Mouse (Mus musculus): ENCODE measurements at regions not wholly inside any gene's neighbourhood (a gene's known extent, or its start where the extent isn't known, plus 50 kb on each side); places are given as distances from the start of the nearest gene placed in this dataset.

DNA sequence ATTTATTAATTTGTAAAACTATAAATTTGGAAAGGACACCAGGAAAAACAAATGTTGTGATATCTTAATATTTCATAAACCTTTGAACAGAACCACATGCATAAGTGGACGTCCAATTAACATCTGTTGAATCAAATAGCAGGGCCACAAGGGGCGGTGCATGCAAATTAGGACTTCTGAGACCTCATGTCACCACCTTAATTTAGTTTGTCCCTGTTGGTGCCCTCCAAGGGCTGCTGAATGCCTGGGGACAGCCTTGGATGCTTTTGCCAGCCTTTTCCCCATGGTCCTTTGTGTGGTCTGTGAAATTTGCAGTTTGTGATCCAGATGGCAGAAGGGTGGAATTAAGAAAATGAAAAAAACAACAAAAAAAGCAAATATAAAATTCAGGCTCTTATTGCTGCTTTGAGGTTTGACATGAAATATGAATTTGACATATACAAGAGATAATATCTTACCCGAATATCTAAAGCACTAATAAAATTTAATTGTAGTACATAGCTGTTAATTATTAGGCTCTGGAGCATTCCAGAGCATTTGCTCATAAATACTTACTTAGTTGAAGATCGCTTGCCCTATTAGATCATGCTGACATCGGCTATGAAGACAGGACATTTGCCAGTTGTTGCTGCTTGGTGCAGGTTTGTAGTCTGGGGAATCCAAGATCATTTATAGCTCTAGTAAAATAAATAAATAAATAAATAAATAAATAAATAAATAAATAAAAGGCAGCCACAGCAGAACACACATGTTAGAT lies 114.9 kb upstream of the Nectin3 start:
- no peak overlapping the region for H3K27ac ChIP-seq (replicated peaks)
- no peaks in the 10 kb centered on the region for H3K27me3 ChIP-seq (ENCODE audit: low read depth, poor library complexity, severe bottlenecking)
- no peak for DNase-seq (ENCODE audit: low spot score)
- no peaks in the 10 kb centered on the region for H3K9me3 ChIP-seq (replicated peaks)
- no peaks in the 10 kb centered on the region for H3K36me3 ChIP-seq
- H3K4me1 ChIP-seq: 0 out of 2 replicates have a peak, but pooled peaks cover 7% of the 10 kb centered on the region
- H3K4me3 ChIP-seq: no peak overlapping the region
- 84% methylated on average over 5 of the region's 5 CpGs for WGBS

DNA sequence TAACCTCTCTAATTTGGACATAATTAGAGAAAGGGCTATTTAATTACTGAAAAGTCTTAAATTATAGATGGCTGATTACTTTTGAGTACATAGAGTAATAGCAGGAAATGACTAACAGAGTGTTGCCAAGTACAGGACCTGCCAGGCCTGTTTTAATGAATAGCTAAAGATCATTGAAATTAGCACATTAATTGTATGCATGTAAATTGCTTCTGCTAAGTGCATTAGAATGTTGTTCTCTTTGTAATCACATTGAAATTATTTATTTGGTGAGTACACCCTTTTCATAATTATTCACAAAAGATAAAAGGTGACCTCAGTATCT lies 107.5 kb upstream of the Nectin3 start:
- H3K4me1 ChIP-seq: peaks cover 13% of the 10 kb centered on the region
- no peaks in the 10 kb centered on the region for H3K27me3 ChIP-seq (ENCODE audit: low read depth, poor library complexity, severe bottlenecking)
- H3K4me3 ChIP-seq: no peak overlapping the region
- no peak for DNase-seq (ENCODE audit: low spot score)
- no peak overlapping the region for H3K27ac ChIP-seq (replicated peaks)
- no peaks in the 10 kb centered on the region for H3K36me3 ChIP-seq
- no peaks in the 10 kb centered on the region for H3K9me3 ChIP-seq (replicated peaks)

- Histone ChIP-seq H3K4me1 (peaks cover 13% of the 10 kb centered on the region), H3K36me3 (no peaks in the 10 kb centered on the region), H3K9me3 (replicated peaks) (no peaks in the 10 kb centered on the region), H3K27ac (replicated peaks) (no peak overlapping the region), H3K4me3 (no peak overlapping the region), H3K27me3 (ENCODE audit: low read depth, poor library complexity, severe bottlenecking) (no peaks in the 10 kb centered on the region)
- WGBS: 69% methylated on average over 11 of the region's 11 CpGs
- DNase-seq (ENCODE audit: low spot score): no peak
These were observed 106.9 kb upstream of the Nectin3 start for GRCm38 (mm10) chr16:46605001-46605878.

DNA sequence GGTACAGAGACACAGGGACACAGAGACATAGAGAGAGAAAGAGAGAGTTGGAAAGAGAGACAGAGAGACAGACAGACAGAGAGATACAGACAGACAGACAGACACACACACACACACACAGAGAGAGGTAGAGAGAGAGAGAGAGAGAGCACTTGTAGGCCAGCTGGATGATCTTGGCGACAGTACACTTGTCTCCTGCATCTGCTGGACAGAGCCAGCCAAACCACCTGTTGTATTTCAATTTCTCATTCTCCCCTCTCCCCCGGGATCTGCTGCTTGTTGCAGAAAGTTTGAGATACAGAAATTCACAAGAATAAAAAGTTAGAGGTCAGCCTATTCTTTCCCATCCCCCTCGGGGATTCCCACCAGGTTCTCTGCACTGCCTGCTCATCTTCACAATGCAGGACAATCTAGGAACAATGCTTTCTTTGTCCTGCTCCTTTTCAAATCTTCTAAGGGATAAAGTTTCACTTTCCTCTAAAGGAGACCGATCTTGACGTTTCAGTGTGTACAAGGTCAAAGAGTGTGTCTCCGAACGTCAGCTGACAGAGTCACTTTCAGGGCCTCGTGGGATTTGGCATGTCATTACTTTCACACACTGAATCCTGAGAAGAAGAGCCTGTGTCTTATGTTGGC lies 94.4 kb upstream of the Nectin3 start:
- Histone ChIP-seq H3K9me3 (replicated peaks) (no peaks in the 10 kb centered on the region), H3K36me3 (no peaks in the 10 kb centered on the region), H3K4me3 (no peak overlapping the region), H3K27me3 (ENCODE audit: low read depth, poor library complexity, severe bottlenecking) (no peaks in the 10 kb centered on the region), H3K27ac (replicated peaks) (peak overlapping the region; percentile 23; the same call in 1 of the 2 replicates), H3K4me1 (peaks cover 12% of the 10 kb centered on the region)
- WGBS: 26% methylated on average over 8 of the region's 8 CpGs
- DNase-seq (ENCODE audit: low spot score): no peak

GRCm38 (mm10) chr16:46587056-46587455 lies 88.7 kb upstream of the Nectin3 start:
- H3K4me1 ChIP-seq: no peaks in the 10 kb centered on the region; the same call in 1 of the 2 replicates
- no peaks in the 10 kb centered on the region for H3K27me3 ChIP-seq (ENCODE audit: low read depth, poor library complexity, severe bottlenecking)
- DNase-seq (ENCODE audit: low spot score): no peak
- 79% methylated on average over 1 of the region's 1 CpGs for WGBS
- no peaks in the 10 kb centered on the region for H3K9me3 ChIP-seq (replicated peaks)
- no peak overlapping the region for H3K27ac ChIP-seq (replicated peaks)
- no peak overlapping the region for H3K4me3 ChIP-seq
- H3K36me3 ChIP-seq: no peaks in the 10 kb centered on the region

DNA sequence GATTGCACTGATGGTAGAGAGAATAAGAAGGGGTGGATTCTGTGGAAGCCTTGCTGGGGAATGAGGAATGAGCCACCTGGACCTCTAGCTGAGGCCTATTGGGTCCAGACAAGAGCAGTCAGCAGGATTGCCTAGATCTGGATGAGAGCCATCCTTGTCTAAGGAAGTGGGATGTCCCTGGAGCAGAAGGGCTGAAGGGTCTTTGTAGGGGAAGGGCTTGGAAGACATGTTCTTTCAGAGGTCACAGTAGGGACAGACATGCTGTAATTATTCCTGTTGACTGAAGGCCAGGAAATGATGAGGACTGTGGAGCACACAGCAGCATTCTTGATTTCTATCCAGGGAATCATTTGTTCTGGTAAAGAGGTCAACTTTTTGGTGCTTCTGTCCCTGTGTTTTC lies 86.2 kb upstream of the Nectin3 start:
- H3K36me3 ChIP-seq: no peaks in the 10 kb centered on the region
- no peak overlapping the region for H3K27ac ChIP-seq (replicated peaks)
- no peaks in the 10 kb centered on the region for H3K27me3 ChIP-seq (ENCODE audit: low read depth, poor library complexity, severe bottlenecking)
- H3K4me3 ChIP-seq: no peak overlapping the region
- no peaks in the 10 kb centered on the region for H3K9me3 ChIP-seq (replicated peaks)
- no peak for DNase-seq (ENCODE audit: low spot score)
- H3K4me1 ChIP-seq: no peaks in the 10 kb centered on the region

GRCm38 (mm10) chr16:46581115-46581514 lies 82.8 kb upstream of the Nectin3 start:
- no peaks in the 10 kb centered on the region for H3K36me3 ChIP-seq
- no peaks in the 10 kb centered on the region for H3K27me3 ChIP-seq (ENCODE audit: low read depth, poor library complexity, severe bottlenecking)
- no peak for DNase-seq (ENCODE audit: low spot score)
- no peaks in the 10 kb centered on the region for H3K9me3 ChIP-seq (replicated peaks)
- 94% methylated on average over 10 of the region's 10 CpGs for WGBS
- no peak overlapping the region for H3K27ac ChIP-seq (replicated peaks)
- H3K4me3 ChIP-seq: no peak overlapping the region
- no peaks in the 10 kb centered on the region for H3K4me1 ChIP-seq

- WGBS: 85% methylated on average over 6 of the region's 6 CpGs
- Histone ChIP-seq H3K9me3 (replicated peaks) (no peaks in the 10 kb centered on the region), H3K27me3 (ENCODE audit: low read depth, poor library complexity, severe bottlenecking) (no peaks in the 10 kb centered on the region), H3K4me3 (no peak overlapping the region), H3K27ac (replicated peaks) (no peak overlapping the region), H3K36me3 (no peaks in the 10 kb centered on the region), H3K4me1 (peaks cover 4% of the 10 kb centered on the region)
- DNase-seq (ENCODE audit: low spot score): no peak
These were observed 75.9 kb upstream of the Nectin3 start for GRCm38 (mm10) chr16:46574221-46574620.

DNA sequence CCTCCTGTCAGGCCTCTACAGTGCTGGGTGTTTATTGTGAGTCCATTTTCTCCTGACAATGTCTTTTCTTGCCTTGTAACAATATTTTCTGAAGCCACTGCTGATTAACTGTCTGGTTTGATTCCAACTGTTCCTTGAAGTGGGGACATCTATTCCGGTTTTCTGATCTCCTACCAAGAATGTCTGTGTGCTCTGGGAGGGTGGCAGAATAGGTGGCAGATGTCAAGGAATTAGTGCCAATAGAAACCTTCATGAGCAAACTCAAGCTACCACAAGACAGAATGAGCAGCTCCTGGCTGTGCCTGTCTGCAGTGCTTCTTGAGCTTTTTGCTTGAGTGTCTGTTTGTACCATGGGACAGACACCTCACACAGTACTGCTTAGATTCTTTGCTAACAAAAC lies 69.1 kb upstream of the Nectin3 start:
- Histone ChIP-seq H3K27ac (replicated peaks) (no peak overlapping the region), H3K4me3 (no peak overlapping the region), H3K4me1 (no peaks in the 10 kb centered on the region), H3K9me3 (replicated peaks) (no peaks in the 10 kb centered on the region), H3K27me3 (ENCODE audit: low read depth, poor library complexity, severe bottlenecking) (no peaks in the 10 kb centered on the region), H3K36me3 (no peaks in the 10 kb centered on the region)
- DNase-seq (ENCODE audit: low spot score): no peak
- 77% methylated on average over 1 of the region's 1 CpGs for WGBS

DNA sequence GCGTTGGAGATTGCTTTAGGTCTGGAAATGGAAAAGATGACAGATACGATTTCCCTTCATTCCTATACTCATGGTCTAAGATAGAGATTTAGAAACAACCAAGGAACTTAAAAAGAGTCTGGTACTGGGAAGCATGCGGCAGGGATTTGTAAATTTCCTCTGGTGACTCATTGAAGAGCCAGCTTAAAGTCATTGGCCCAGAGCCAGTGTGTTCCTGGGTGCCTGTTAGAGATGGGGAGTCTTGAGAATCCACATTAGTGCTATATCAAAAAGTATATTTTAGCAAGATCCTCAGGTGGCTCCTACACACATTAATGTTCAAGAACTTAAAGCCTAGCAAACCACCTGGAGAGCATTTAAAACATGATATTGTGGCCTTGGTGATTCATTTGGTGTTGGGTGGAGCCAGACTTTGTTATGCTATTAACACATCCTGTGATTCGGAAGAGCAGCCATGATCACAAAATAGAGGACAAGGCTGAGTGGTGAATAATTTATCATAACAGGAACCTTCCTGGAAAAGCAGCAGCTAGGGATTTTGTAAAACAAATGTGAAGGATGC lies 67.8 kb upstream of the Nectin3 start:
- WGBS: 89% methylated on average over 4 of the region's 4 CpGs
- H3K27ac ChIP-seq (replicated peaks): no peak overlapping the region

GRCm38 (mm10) chr16:46557281-46557680 lies 59.0 kb upstream of the Nectin3 start:
- Histone ChIP-seq H3K27ac (replicated peaks) (no peak overlapping the region), H3K36me3 (no peaks in the 10 kb centered on the region), H3K4me1 (peaks cover 6% of the 10 kb centered on the region; the same call in 1 of the 2 replicates), H3K9me3 (replicated peaks) (no peaks in the 10 kb centered on the region), H3K27me3 (ENCODE audit: low read depth, poor library complexity, severe bottlenecking) (no peaks in the 10 kb centered on the region), H3K4me3 (no peak overlapping the region)
- 75% methylated on average over 3 of the region's 3 CpGs for WGBS
- no peak for DNase-seq (ENCODE audit: low spot score)

More for the DNA sequence above, 67.8 kb upstream of the Nectin3 start:
- Histone ChIP-seq H3K27me3 (ENCODE audit: low read depth, poor library complexity, severe bottlenecking) (no peaks in the 10 kb centered on the region), H3K36me3 (no peaks in the 10 kb centered on the region), H3K9me3 (replicated peaks) (no peaks in the 10 kb centered on the region), H3K4me1 (no peaks in the 10 kb centered on the region), H3K4me3 (no peak overlapping the region)
- no peak for DNase-seq (ENCODE audit: low spot score)

DNA sequence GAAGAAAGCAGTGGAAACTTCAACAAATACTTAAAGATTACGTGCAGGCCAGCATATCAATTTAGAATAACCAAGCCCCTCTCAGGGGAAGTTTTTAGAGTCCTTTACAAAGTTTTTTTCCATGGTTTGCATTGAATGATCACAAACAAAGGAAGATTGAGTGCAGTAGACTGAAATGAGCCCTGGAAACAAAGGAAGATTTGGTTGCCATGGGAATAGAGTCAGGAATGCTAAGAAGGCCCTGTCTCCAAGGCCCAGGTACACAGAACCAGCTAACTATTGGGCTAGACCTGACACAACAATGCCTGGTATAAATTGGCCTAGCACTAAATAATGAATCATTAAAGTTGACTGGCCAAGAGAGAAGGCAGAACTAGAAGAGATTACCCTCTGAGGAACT lies 49.9 kb upstream of the Nectin3 start:
- peak overlapping the region; percentile 78 for H3K27ac ChIP-seq (replicated peaks)
- H3K4me3 ChIP-seq: no peak overlapping the region
- no peaks in the 10 kb centered on the region for H3K9me3 ChIP-seq (replicated peaks)
- H3K36me3 ChIP-seq: no peaks in the 10 kb centered on the region
- DNase-seq (ENCODE audit: low spot score): peak; percentile 26
- WGBS: 13% methylated on average over 1 of the region's 1 CpGs
- no peaks in the 10 kb centered on the region for H3K27me3 ChIP-seq (ENCODE audit: low read depth, poor library complexity, severe bottlenecking)
- peaks cover 27% of the 10 kb centered on the region for H3K4me1 ChIP-seq
